Comparison of ENCODE assay signal across 18 mouse cellular contexts in genomic region chr11:25592268-25592667, GRCm38 (mm10).
DNase-seq lines count a peak whose midpoint lies in the region; ATAC-seq and TF ChIP-seq lines count a peak whose summit lies in the region.
"Had no signal": no experiment of that assay in that cellular context is flagged by ENCODE, and none has a peak within 500 bp of the region (broad histone marks: within the 10 kb centered on the region; RNA-seq: fewer than 3 reads in every experiment).

No protein-coding gene starts in this region.

- peak; percentile 5 for DNase-seq in left cerebral cortex, postnatal 4 days
- DNase-seq in left cerebral cortex, adult 9 months (ENCODE audit: low spot score in 2 of 2): no peak
- peak; percentile 10 for DNase-seq in Muller cell, postnatal 12 days (ENCODE audit: inconsistent ontology term)
- peak; percentile 16 for DNase-seq in embryo, embryonic 10.5 days (ENCODE audit: low spot score)
- DNase-seq in right cerebral cortex, postnatal 14 days: no peak
- no peak for DNase-seq in thymus, adult 2 months
- DNase-seq in thymus, postnatal 4 days: no peak
- DNase-seq: adrenal gland, adult 2 months; cerebellum, adult 9-11 months; kidney, postnatal 36 days; lung, adult 18-20 months; thymus, postnatal 36 days had no signal

- WGBS in forebrain, embryonic 15.5 days: 3% methylated on average over 3 of the region's 3 CpGs
- 52% methylated on average over 3 of the region's 3 CpGs for WGBS in thymus, adult 2 months

- no peak overlapping the region for H3K27ac ChIP-seq in forebrain, embryonic 15.5 days (replicated peaks)
- no peak overlapping the region for H3K27ac ChIP-seq in thymus, adult 2 months (ENCODE audit: control insufficient read depth, insufficient read depth, low read length)
- H3K27ac ChIP-seq: embryonic facial prominence, embryonic 15.5 days; intestine, embryonic 15.5 days; left cerebral cortex, adult 2 months had no signal

- no peaks in the 10 kb centered on the region for H3K9me3 ChIP-seq in forebrain, embryonic 15.5 days
- H3K9me3 ChIP-seq: embryonic facial prominence, embryonic 15.5 days; intestine, embryonic 15.5 days had no signal

- no peak overlapping the region for H3K4me3 ChIP-seq in forebrain, embryonic 15.5 days
- H3K4me3 ChIP-seq in thymus, adult 2 months (ENCODE audit: control insufficient read depth, insufficient read depth, low read length): no peak overlapping the region
- H3K4me3 ChIP-seq: embryonic facial prominence, embryonic 15.5 days; intestine, embryonic 15.5 days; left cerebral cortex, adult 2 months had no signal

- H3K9ac ChIP-seq in forebrain, embryonic 15.5 days (replicated peaks): no peak overlapping the region
- H3K9ac ChIP-seq: embryonic facial prominence, embryonic 15.5 days; intestine, embryonic 15.5 days had no signal

- TF ChIP-seq POLR2A in thymus, adult 2 months (IDR thresholded peaks at IDR 0.05; ENCODE audit: control insufficient read depth, extremely low read depth, insufficient read depth, low read length, poor library complexity): no peak

- no peaks in the 10 kb centered on the region for H3K27me3 ChIP-seq in forebrain, embryonic 15.5 days
- no peaks in the 10 kb centered on the region for H3K27me3 ChIP-seq in thymus, adult 2 months (ENCODE audit: control insufficient read depth, insufficient read depth, low read length)
- H3K27me3 ChIP-seq: embryonic facial prominence, embryonic 15.5 days; intestine, embryonic 15.5 days had no signal

- H3K4me2 ChIP-seq in forebrain, embryonic 15.5 days (replicated peaks): no peak overlapping the region
- H3K4me2 ChIP-seq: embryonic facial prominence, embryonic 15.5 days; intestine, embryonic 15.5 days had no signal

- no peaks in the 10 kb centered on the region for H3K36me3 ChIP-seq in forebrain, embryonic 15.5 days
- H3K36me3 ChIP-seq in thymus, adult 2 months (ENCODE audit: control insufficient read depth, insufficient read depth, low read length): no peaks in the 10 kb centered on the region
- H3K36me3 ChIP-seq: embryonic facial prominence, embryonic 15.5 days; intestine, embryonic 15.5 days had no signal

- peaks cover 4% of the 10 kb centered on the region; the same call in 1 of the 2 replicates for H3K4me1 ChIP-seq in forebrain, embryonic 15.5 days
- no peaks in the 10 kb centered on the region for H3K4me1 ChIP-seq in thymus, adult 2 months (replicated peaks; ENCODE audit: control insufficient read depth, insufficient read depth, low read length)
- H3K4me1 ChIP-seq: embryonic facial prominence, embryonic 15.5 days had no signal

- intact Hi-C loops in left cerebral cortex, postnatal 4 days (cut with DNase I): no loop called here

- ATAC-seq in forebrain, embryonic 15.5 days (replicated peaks): peak; percentile 55; the same call in 1 of the 2 replicates
- ATAC-seq: CD4-positive, CD25-positive, alpha-beta regulatory T cell, adult 4 months; intestine, embryonic 15.5 days; Patski had no signal

- no peak for TF ChIP-seq CTCF in thymus, adult 2 months (IDR thresholded peaks at IDR 0.05; ENCODE audit: borderline replicate concordance, control insufficient read depth, extremely low read depth, insufficient read depth, low read length, poor library complexity)

Comparison
In these comparisons a context has a peak if more than half of its experiments do, and no peak if none do; other contexts are left out.
1. DNase-seq: peak in left cerebral cortex, postnatal 4 days (single experiment), Muller cell, postnatal 12 days (single experiment) and embryo, embryonic 10.5 days (single experiment); none in left cerebral cortex, adult 9 months (0 of 2), right cerebral cortex, postnatal 14 days (single experiment), thymus, adult 2 months (single experiment) and thymus, postnatal 4 days (single experiment).